Mouse (Mus musculus): Measurements from ENCODE around the gene Ctu2. TPM values are rescaled to one million over a fixed set of nuclear protein-coding genes. Genes with fewer than 3 reads are reported as not detected.
A peak's percentile ranks its signal among the peaks of the same experiment; 100 is the strongest.

The Ctu2 gene
- polyA plus RNA-seq, 1 experiment from 2014 or later: 80.6 TPM

GRCm38 (mm10) chr8:122443262-122444006 is 32.5 kb upstream of the Ctu2 start, which contains the start of gene Mvd:
Gene Mvd (minus strand): TSS chr8:122443422.
- DNase-seq: peak; percentile 100
- peak within 1 kb of the TSS; percentile 76 for H3K4me3 ChIP-seq (replicated peaks; ENCODE audit: low read depth, low read length)
- peak; percentile 98 for ATAC-seq (ENCODE audit: low FRiP score, low TSS enrichment)
- peak within 1 kb of the TSS; percentile 98 for H3K27ac ChIP-seq (replicated peaks; ENCODE audit: low read depth, low read length)
- H3K9me3 ChIP-seq (ENCODE audit: control insufficient read depth, low read length): no peaks in the 10 kb centered on the region
- H3K36me3 ChIP-seq (ENCODE audit: control insufficient read depth, insufficient read depth, low read length): peaks cover 12% of the 10 kb centered on the region
- H3K4me2 ChIP-seq (ENCODE audit: low read length): peak within 1 kb of the TSS; percentile 92
- no peaks in the 10 kb centered on the region for H3K27me3 ChIP-seq (ENCODE audit: control insufficient read depth, insufficient read depth, low read length)
- WGBS: under 1% methylated on average over 47 of the region's 47 CpGs
- peak within 1 kb of the TSS; percentile 77 for H3K9ac ChIP-seq (replicated peaks; ENCODE audit: low read length)
- H3K4me1 ChIP-seq (ENCODE audit: control insufficient read depth, insufficient read depth, low read length): peaks cover 24% of the 10 kb centered on the region

GRCm38 (mm10) chr8:122444058-122444748 is 31.7 kb upstream of the Ctu2 start:
- peak overlapping the region; percentile 98 for H3K27ac ChIP-seq (replicated peaks; ENCODE audit: low read depth, low read length)
- peak overlapping the region; percentile 77 for H3K9ac ChIP-seq (replicated peaks; ENCODE audit: low read length)
- no peaks in the 10 kb centered on the region for H3K27me3 ChIP-seq (ENCODE audit: control insufficient read depth, insufficient read depth, low read length)
- H3K36me3 ChIP-seq (ENCODE audit: control insufficient read depth, insufficient read depth, low read length): peaks cover 6% of the 10 kb centered on the region
- peak; percentile 51; the same call in 1 of the 2 replicates for ATAC-seq (ENCODE audit: low FRiP score, low TSS enrichment)
- peak; percentile 92 for DNase-seq
- H3K9me3 ChIP-seq (ENCODE audit: control insufficient read depth, low read length): no peaks in the 10 kb centered on the region
- peak overlapping the region; percentile 76 for H3K4me3 ChIP-seq (replicated peaks; ENCODE audit: low read depth, low read length)
- H3K4me1 ChIP-seq (ENCODE audit: control insufficient read depth, insufficient read depth, low read length): peaks cover 24% of the 10 kb centered on the region
- H3K4me2 ChIP-seq (ENCODE audit: low read length): peak overlapping the region; percentile 76
- 17% methylated on average over 19 of the region's 19 CpGs for WGBS

GRCm38 (mm10) chr8:122445203-122445602 is 30.7 kb upstream of the Ctu2 start:
- no peak overlapping the region for H3K9ac ChIP-seq (replicated peaks; ENCODE audit: low read length)
- H3K36me3 ChIP-seq (ENCODE audit: control insufficient read depth, insufficient read depth, low read length): no peaks in the 10 kb centered on the region
- ATAC-seq (ENCODE audit: low FRiP score, low TSS enrichment) (no peak), DNase-seq (no peak)
- H3K27me3 ChIP-seq (ENCODE audit: control insufficient read depth, insufficient read depth, low read length): no peaks in the 10 kb centered on the region
- no peaks in the 10 kb centered on the region for H3K9me3 ChIP-seq (ENCODE audit: control insufficient read depth, low read length)
- H3K27ac ChIP-seq (replicated peaks; ENCODE audit: low read depth, low read length): peak overlapping the region; percentile 98; the same call in 1 of the 2 replicates
- no peak overlapping the region for H3K4me3 ChIP-seq (replicated peaks; ENCODE audit: low read depth, low read length)
- WGBS: 65% methylated on average over 3 of the region's 3 CpGs
- H3K4me1 ChIP-seq (ENCODE audit: control insufficient read depth, insufficient read depth, low read length): peaks cover 24% of the 10 kb centered on the region
- peak overlapping the region; percentile 76 for H3K4me2 ChIP-seq (ENCODE audit: low read length)

DNA sequence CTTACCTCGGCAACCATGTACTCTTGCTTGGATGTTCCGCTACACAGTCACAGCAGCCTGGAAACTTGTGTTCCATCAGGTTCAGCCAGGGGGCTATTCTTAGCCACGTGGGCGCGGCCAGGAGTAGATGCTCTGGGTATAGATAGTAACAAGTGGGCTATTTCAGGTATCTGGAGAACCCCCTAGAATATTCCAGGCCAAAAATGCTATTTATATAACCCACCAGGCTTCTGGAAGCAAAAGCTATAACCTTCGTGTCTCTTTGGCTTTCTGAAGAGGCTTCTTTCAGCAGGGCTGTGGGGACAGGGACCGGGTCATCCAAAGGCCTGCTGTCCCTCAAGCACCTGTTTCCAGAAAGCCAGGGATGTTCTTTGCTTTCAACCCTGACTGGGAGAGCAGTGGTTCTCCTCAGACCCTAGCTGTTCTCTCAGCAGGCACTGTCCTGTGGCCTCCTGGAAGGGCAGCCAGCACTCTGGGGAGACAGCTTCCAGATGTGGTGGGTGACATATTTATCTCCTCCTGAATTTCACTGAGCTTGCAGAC is 24.7 kb upstream of the Ctu2 start:
- no peak for DNase-seq
- WGBS: 85% methylated on average over 7 of the region's 7 CpGs
- H3K9me3 ChIP-seq (ENCODE audit: control insufficient read depth, low read length): no peaks in the 10 kb centered on the region
- no peak overlapping the region for H3K4me3 ChIP-seq (replicated peaks; ENCODE audit: low read depth, low read length)
- H3K9ac ChIP-seq (replicated peaks; ENCODE audit: low read length): no peak overlapping the region
- no peaks in the 10 kb centered on the region for H3K4me1 ChIP-seq (ENCODE audit: control insufficient read depth, insufficient read depth, low read length)
- no peak overlapping the region for H3K27ac ChIP-seq (replicated peaks; ENCODE audit: low read depth, low read length)
- no peaks in the 10 kb centered on the region for H3K27me3 ChIP-seq (ENCODE audit: control insufficient read depth, insufficient read depth, low read length)
- H3K4me2 ChIP-seq (ENCODE audit: low read length): no peak overlapping the region
- H3K36me3 ChIP-seq (ENCODE audit: control insufficient read depth, insufficient read depth, low read length): no peaks in the 10 kb centered on the region
- ATAC-seq (ENCODE audit: low FRiP score, low TSS enrichment): no peak

DNA sequence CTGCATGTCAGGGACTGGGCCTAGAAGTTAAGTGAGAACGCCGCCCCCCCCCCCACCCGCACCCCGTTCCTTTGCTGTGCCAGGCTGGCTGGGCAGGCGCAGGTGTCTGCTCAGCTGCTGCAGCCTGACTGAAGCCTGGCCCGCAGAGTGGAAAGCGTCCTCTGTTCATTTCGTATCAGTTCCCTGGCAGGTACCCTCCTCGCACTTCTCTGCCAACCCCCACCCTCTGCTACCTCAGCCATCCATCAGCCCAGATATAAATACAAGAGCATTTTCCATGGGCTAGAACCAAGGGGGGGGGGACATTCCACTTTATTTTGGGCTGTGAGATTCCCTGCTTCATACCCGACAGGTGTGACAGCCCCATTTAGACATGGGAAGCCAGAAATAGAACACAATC is 23.8 kb upstream of the Ctu2 start:
- H3K4me2 ChIP-seq (ENCODE audit: low read length): no peak overlapping the region
- H3K27me3 ChIP-seq (ENCODE audit: control insufficient read depth, insufficient read depth, low read length): no peaks in the 10 kb centered on the region
- WGBS: 91% methylated on average over 10 of the region's 10 CpGs
- no peak overlapping the region for H3K9ac ChIP-seq (replicated peaks; ENCODE audit: low read length)
- H3K36me3 ChIP-seq (ENCODE audit: control insufficient read depth, insufficient read depth, low read length): no peaks in the 10 kb centered on the region
- no peaks in the 10 kb centered on the region for H3K4me1 ChIP-seq (ENCODE audit: control insufficient read depth, insufficient read depth, low read length)
- H3K27ac ChIP-seq (replicated peaks; ENCODE audit: low read depth, low read length): no peak overlapping the region
- DNase-seq (no peak), ATAC-seq (ENCODE audit: low FRiP score, low TSS enrichment) (no peak)
- H3K9me3 ChIP-seq (ENCODE audit: control insufficient read depth, low read length): no peaks in the 10 kb centered on the region
- no peak overlapping the region for H3K4me3 ChIP-seq (replicated peaks; ENCODE audit: low read depth, low read length)

- H3K4me1 ChIP-seq (ENCODE audit: control insufficient read depth, insufficient read depth, low read length): no peaks in the 10 kb centered on the region
Observed at GRCm38 (mm10) chr8:122454409-122454808, 21.5 kb upstream of the Ctu2 start.

GRCm38 (mm10) chr8:122457171-122457570 is 18.8 kb upstream of the Ctu2 start:
- Histone ChIP-seq H3K36me3 (ENCODE audit: control insufficient read depth, insufficient read depth, low read length) (no peaks in the 10 kb centered on the region), H3K9ac (replicated peaks; ENCODE audit: low read length) (no peak overlapping the region), H3K4me2 (ENCODE audit: low read length) (no peak overlapping the region), H3K4me3 (replicated peaks; ENCODE audit: low read depth, low read length) (no peak overlapping the region), H3K9me3 (ENCODE audit: control insufficient read depth, low read length) (no peaks in the 10 kb centered on the region), H3K27ac (replicated peaks; ENCODE audit: low read depth, low read length) (no peak overlapping the region), H3K4me1 (ENCODE audit: control insufficient read depth, insufficient read depth, low read length) (peaks cover 6% of the 10 kb centered on the region; the same call in 1 of the 2 replicates), H3K27me3 (ENCODE audit: control insufficient read depth, insufficient read depth, low read length) (peaks cover 35% of the 10 kb centered on the region)
- ATAC-seq (ENCODE audit: low FRiP score, low TSS enrichment) (no peak), DNase-seq (no peak)
- WGBS: 70% methylated on average over 11 of the region's 11 CpGs

More at GRCm38 (mm10) chr8:122454409-122454808, 21.5 kb upstream of the Ctu2 start:
- WGBS: 89% methylated on average over 6 of the region's 6 CpGs
- no peak overlapping the region for H3K27ac ChIP-seq (replicated peaks; ENCODE audit: low read depth, low read length)
- H3K27me3 ChIP-seq (ENCODE audit: control insufficient read depth, insufficient read depth, low read length): peaks cover 8% of the 10 kb centered on the region
- H3K9ac ChIP-seq (replicated peaks; ENCODE audit: low read length): no peak overlapping the region
- no peaks in the 10 kb centered on the region for H3K36me3 ChIP-seq (ENCODE audit: control insufficient read depth, insufficient read depth, low read length)
- no peak for ATAC-seq (ENCODE audit: low FRiP score, low TSS enrichment)
- no peaks in the 10 kb centered on the region for H3K9me3 ChIP-seq (ENCODE audit: control insufficient read depth, low read length)
- no peak overlapping the region for H3K4me2 ChIP-seq (ENCODE audit: low read length)
- no peak overlapping the region for H3K4me3 ChIP-seq (replicated peaks; ENCODE audit: low read depth, low read length)
- no peak for DNase-seq

DNA sequence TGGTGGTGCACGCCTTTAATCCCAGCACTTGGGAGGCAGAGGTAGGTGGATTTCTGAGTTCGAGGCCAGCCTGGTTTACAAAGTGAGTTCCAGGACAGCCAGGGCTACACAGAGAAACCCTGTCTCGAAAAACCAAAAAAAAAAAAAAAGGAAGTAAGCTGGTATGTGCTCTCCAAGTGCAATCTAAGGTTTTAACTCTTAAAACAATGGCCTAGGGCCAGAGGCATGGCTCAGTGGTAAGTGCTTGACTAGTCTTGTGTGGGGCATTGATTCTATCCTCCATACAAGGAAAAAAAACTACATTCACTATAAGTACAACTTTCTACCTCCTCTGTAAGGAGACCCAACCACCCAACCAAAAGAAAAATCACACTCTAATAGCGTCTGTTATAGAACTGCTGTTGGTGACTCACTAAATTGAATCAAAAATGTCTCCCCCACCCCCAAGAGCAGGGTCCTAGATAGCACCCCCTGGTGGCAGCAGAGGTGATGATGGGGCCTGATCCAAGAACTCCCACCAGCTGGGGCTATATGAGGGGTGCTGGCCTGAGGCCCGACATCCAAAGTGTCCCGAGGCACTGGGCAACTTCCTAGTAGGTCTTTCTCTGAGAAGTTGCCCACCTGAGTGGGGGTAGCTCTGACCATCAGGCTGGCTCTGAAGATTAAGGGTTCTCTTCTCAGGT is 16.6 kb upstream of the Ctu2 start:
- H3K36me3 ChIP-seq (ENCODE audit: control insufficient read depth, insufficient read depth, low read length): no peaks in the 10 kb centered on the region

More for the DNA sequence above, 16.6 kb upstream of the Ctu2 start:
- H3K4me1 ChIP-seq (ENCODE audit: control insufficient read depth, insufficient read depth, low read length): peaks cover 6% of the 10 kb centered on the region; the same call in 1 of the 2 replicates
- ATAC-seq (ENCODE audit: low FRiP score, low TSS enrichment) (no peak), DNase-seq (peak; percentile 16)
- H3K9ac ChIP-seq (replicated peaks; ENCODE audit: low read length): no peak overlapping the region
- 58% methylated on average over 6 of the region's 6 CpGs for WGBS
- H3K27ac ChIP-seq (replicated peaks; ENCODE audit: low read depth, low read length): no peak overlapping the region
- H3K27me3 ChIP-seq (ENCODE audit: control insufficient read depth, insufficient read depth, low read length): peaks cover 41% of the 10 kb centered on the region
- no peaks in the 10 kb centered on the region for H3K9me3 ChIP-seq (ENCODE audit: control insufficient read depth, low read length)
- H3K4me3 ChIP-seq (replicated peaks; ENCODE audit: low read depth, low read length): no peak overlapping the region
- H3K4me2 ChIP-seq (ENCODE audit: low read length): no peak overlapping the region

All from midbrain, embryonic 14.5 days (tissue).